Mouse (Mus musculus) lung, adult 2 months (tissue): ENCODE measurements around the gene Cd247.

ENCODE experiments used
- CTCF ChIP-seq: fragments of 200-500 bp; IDR thresholded peaks from 2 replicates; pipeline ENCODE4 v1.5.1; 2011; ENCODE audit warnings: mild to moderate bottlenecking, low read length, control low read depth; ENCODE audit not compliant: insufficient read depth
- POLR2A ChIP-seq: fragments of 200-500 bp; IDR thresholded peaks from 2 replicates; pipeline ENCODE4 v1.6.1; 2011; ENCODE audit warnings: low read depth, mild to moderate bottlenecking, control low read depth, low read length, borderline replicate concordance; ENCODE audit errors: extremely low read depth

DNA sequence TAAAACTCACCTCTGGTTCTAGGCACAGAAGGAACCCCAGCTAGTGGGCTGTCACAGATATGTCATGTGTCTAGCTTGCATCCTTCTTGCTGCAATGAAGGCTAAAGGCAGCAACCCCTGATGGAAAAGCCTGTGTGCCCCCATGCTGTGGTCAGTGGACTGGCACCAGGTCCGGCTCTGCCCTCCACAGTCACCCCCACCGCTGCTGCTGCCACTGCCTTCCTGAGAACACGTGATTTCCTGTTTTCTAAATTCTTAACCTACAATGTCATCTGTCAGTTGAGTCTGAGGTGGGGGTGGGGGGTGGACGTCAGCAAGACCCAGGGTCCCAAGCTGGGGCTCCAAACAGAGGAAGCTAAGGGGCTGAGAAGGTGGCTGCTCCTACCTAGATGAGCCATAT is 60.4 kb downstream of the Cd247 start:
- TF ChIP-seq CTCF (no peak), POLR2A (peak; percentile 54; the same call in 1 of the 2 replicates)
